Mouse (Mus musculus): ENCODE data around the gene Ntsr1.

The Ntsr1 gene

GRCm38 (mm10) chr2:180499741-180500140 lies at the start of gene Ntsr1:
Ntsr1 (plus strand) TSS chr2:180499976.
- DNase-seq (ENCODE audit: low read depth, low spot score), result no peak

- no peak for DNase-seq (ENCODE audit: low read depth, low spot score)
Measured at GRCm38 (mm10) chr2:180450529-180450928, 49.2 kb upstream of the Ntsr1 start.

- DNase-seq (ENCODE audit: low read depth, low spot score), result peak; percentile 86
Measured at GRCm38 (mm10) chr2:180455723-180456698, 43.8 kb upstream of the Ntsr1 start, which contains the start of gene Slco4a1. Slco4a1 (plus strand) TSS chr2:180456245.

GRCm38 (mm10) chr2:180456705-180457104 lies 43.1 kb upstream of the Ntsr1 start:
- DNase-seq (ENCODE audit: low read depth, low spot score), result no peak

- peak; percentile 93 for DNase-seq (ENCODE audit: low read depth, low spot score)
Measured at GRCm38 (mm10) chr2:180457680-180458079, 42.1 kb upstream of the Ntsr1 start.

GRCm38 (mm10) chr2:180459437-180459836 lies 40.3 kb upstream of the Ntsr1 start:
- no peak for DNase-seq (ENCODE audit: low read depth, low spot score)

GRCm38 (mm10) chr2:180460801-180461200 lies 39.0 kb upstream of the Ntsr1 start:
- DNase-seq (ENCODE audit: low read depth, low spot score), result no peak

GRCm38 (mm10) chr2:180462593-180462992 lies 37.2 kb upstream of the Ntsr1 start:
- DNase-seq (ENCODE audit: low read depth, low spot score), result no peak

- no peak for DNase-seq (ENCODE audit: low read depth, low spot score)
Measured at GRCm38 (mm10) chr2:180466505-180466904, 33.3 kb upstream of the Ntsr1 start.

GRCm38 (mm10) chr2:180468871-180469270 lies 30.9 kb upstream of the Ntsr1 start:
- DNase-seq (ENCODE audit: low read depth, low spot score), result no peak

GRCm38 (mm10) chr2:180469768-180470167 lies 30.0 kb upstream of the Ntsr1 start:
- DNase-seq (ENCODE audit: low read depth, low spot score), result no peak

GRCm38 (mm10) chr2:180472306-180473079 lies 27.3 kb upstream of the Ntsr1 start:
- peak; percentile 87 for DNase-seq (ENCODE audit: low read depth, low spot score)

- peak; percentile 79 for DNase-seq (ENCODE audit: low read depth, low spot score)
Measured at GRCm38 (mm10) chr2:180473080-180473440, 26.7 kb upstream of the Ntsr1 start.

GRCm38 (mm10) chr2:180474864-180475263 lies 24.9 kb upstream of the Ntsr1 start:
- DNase-seq (ENCODE audit: low read depth, low spot score), result no peak

GRCm38 (mm10) chr2:180482274-180482673 lies 17.5 kb upstream of the Ntsr1 start:
- no peak for DNase-seq (ENCODE audit: low read depth, low spot score)

- DNase-seq (ENCODE audit: low read depth, low spot score), result no peak
Measured at GRCm38 (mm10) chr2:180484882-180485281, 14.9 kb upstream of the Ntsr1 start.

- DNase-seq (ENCODE audit: low read depth, low spot score), result no peak
Measured at GRCm38 (mm10) chr2:180485306-180485705, 14.5 kb upstream of the Ntsr1 start.

GRCm38 (mm10) chr2:180488210-180488751 lies 11.5 kb upstream of the Ntsr1 start:
- peak; percentile 63 for DNase-seq (ENCODE audit: low read depth, low spot score)

GRCm38 (mm10) chr2:180495906-180496305 lies 3.9 kb upstream of the Ntsr1 start:
- DNase-seq (ENCODE audit: low read depth, low spot score), result no peak

- no peak for DNase-seq (ENCODE audit: low read depth, low spot score)
Measured at GRCm38 (mm10) chr2:180500726-180501125, 950 bp downstream of the Ntsr1 start.

GRCm38 (mm10) chr2:180501217-180501967 lies 1.6 kb downstream of the Ntsr1 start:
- DNase-seq (ENCODE audit: low read depth, low spot score), result no peak
